Mouse (Mus musculus) forebrain, embryonic 13.5 days (tissue): ENCODE measurements at regions not wholly inside any gene's neighbourhood (a gene's known extent, or its start where the extent isn't known, plus 50 kb on each side); places are given as distances from the start of the nearest gene placed in this dataset.

Source experiments
- ATAC-seq: fragments of 200-750 bp; cut with Nextera tagmentation; 2 replicates; pipeline ENCODE4 v1.8.0; 2017
- H3K27ac ChIP-seq: fragments of 300-500 bp; sonication (generic); 2 replicates; pipeline ENCODE4 v1.5.1; 2015; ENCODE audit warnings: inconsistent platforms, mild to moderate bottlenecking, moderate library complexity
- H3K27me3 ChIP-seq: fragments of 300-500 bp; sonication (generic); 2 replicates; pipeline ENCODE4 v1.6.1; 2015; ENCODE audit warnings: mild to moderate bottlenecking, inconsistent platforms
- H3K36me3 ChIP-seq: fragments of 300-500 bp; sonication (generic); 2 replicates; pipeline ENCODE4 v1.6.1; 2015; ENCODE audit warnings: mild to moderate bottlenecking, inconsistent platforms; ENCODE audit not compliant: poor library complexity, severe bottlenecking
- H3K4me1 ChIP-seq: fragments of 300-500 bp; sonication (generic); 2 replicates; pipeline ENCODE4 v1.6.1; 2015; ENCODE audit warnings: inconsistent platforms
- H3K4me2 ChIP-seq: fragments of 300-500 bp; sonication (generic); 2 replicates; pipeline ENCODE4 v1.6.1; 2015; ENCODE audit warnings: inconsistent platforms, mild to moderate bottlenecking, moderate library complexity
- H3K4me3 ChIP-seq: fragments of 300-500 bp; sonication (generic); 2 replicates; pipeline ENCODE4 v1.5.1; 2015; ENCODE audit warnings: mild to moderate bottlenecking, inconsistent platforms
- H3K9ac ChIP-seq: fragments of 300-500 bp; sonication (generic); 2 replicates; pipeline ENCODE4 v1.6.1; 2015; ENCODE audit warnings: mild to moderate bottlenecking, inconsistent platforms
- H3K9me3 ChIP-seq: fragments of 300-500 bp; sonication (generic); replicated peaks from 2 replicates; pipeline ENCODE4 v1.6.1; 2016; ENCODE audit warnings: inconsistent platforms
- WGBS: fragments of 180-500 bp; shearing (Covaris S2); methylation state at CpG from one replicate; pipeline ENCODE4 v1.1.7; 2015; 5-methylcytosine and 5-hydroxymethylcytosine counted together

GRCm38 (mm10) chr9:12879753-12880490 lies 365.7 kb downstream of the Jrkl start:
- Histone ChIP-seq H3K9me3 (no peaks in the 10 kb centered on the region), H3K4me1 (no peaks in the 10 kb centered on the region), H3K9ac (no peak overlapping the region), H3K4me2 (no peak overlapping the region), H3K4me3 (no peak overlapping the region), H3K27me3 (no peaks in the 10 kb centered on the region), H3K36me3 (no peaks in the 10 kb centered on the region), H3K27ac (no peak overlapping the region)
- ATAC-seq: no peak
- 69% methylated on average over 3 of the region's 3 CpGs for WGBS

DNA sequence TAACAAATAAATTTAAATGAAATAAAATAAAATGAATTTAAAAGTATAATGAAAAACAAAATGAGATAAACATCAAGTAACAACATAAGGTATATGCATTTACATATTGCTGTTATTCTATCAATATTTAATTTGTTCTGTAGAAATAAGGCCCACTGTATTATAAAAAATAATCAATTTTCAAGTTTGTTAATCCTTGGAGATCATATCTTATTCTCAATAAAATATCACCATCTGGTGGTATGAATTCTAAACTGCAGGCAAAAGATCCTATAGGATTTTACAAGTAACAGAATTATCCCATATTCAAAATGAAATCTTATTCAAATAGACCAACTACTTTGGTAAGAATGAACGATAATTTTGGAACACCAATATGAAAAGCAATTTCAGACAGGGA lies 369.1 kb downstream of the Jrkl start:
- Histone ChIP-seq H3K36me3 (no peaks in the 10 kb centered on the region), H3K27me3 (no peaks in the 10 kb centered on the region), H3K9ac (no peak overlapping the region), H3K4me1 (no peaks in the 10 kb centered on the region), H3K4me2 (no peak overlapping the region), H3K9me3 (no peaks in the 10 kb centered on the region), H3K4me3 (no peak overlapping the region), H3K27ac (no peak overlapping the region)
- WGBS: 62% methylated on average over 1 of the region's 1 CpGs
- peak; percentile 51; the same call in 1 of the 2 replicates for ATAC-seq

- Histone ChIP-seq H3K4me1 (no peaks in the 10 kb centered on the region), H3K27ac (no peak overlapping the region), H3K36me3 (no peaks in the 10 kb centered on the region), H3K27me3 (no peaks in the 10 kb centered on the region), H3K9me3 (no peaks in the 10 kb centered on the region), H3K9ac (no peak overlapping the region), H3K4me3 (no peak overlapping the region), H3K4me2 (no peak overlapping the region)
- WGBS: 89% methylated on average over 3 of the region's 3 CpGs
- no peak for ATAC-seq
Observed at GRCm38 (mm10) chr9:12870941-12871340, 374.7 kb downstream of the Jrkl start.
